Mouse (Mus musculus) spleen, adult 2 months (tissue): ENCODE data around the gene Crhbp.

ENCODE experiments used
- CTCF ChIP-seq: fragments of 200-500 bp; IDR thresholded peaks from 2 replicates; pipeline ENCODE4 v1.5.1; 2011; ENCODE audit warnings: mild to moderate bottlenecking, inconsistent platforms; ENCODE audit not compliant: insufficient read depth, insufficient read length, insufficient replicate concordance; ENCODE audit errors: extremely low read depth
- POLR2A ChIP-seq: fragments of 200-500 bp; IDR thresholded peaks from 2 replicates; pipeline ENCODE4 v1.6.1; 2011; ENCODE audit warnings: low read depth, low read length, inconsistent platforms

DNA sequence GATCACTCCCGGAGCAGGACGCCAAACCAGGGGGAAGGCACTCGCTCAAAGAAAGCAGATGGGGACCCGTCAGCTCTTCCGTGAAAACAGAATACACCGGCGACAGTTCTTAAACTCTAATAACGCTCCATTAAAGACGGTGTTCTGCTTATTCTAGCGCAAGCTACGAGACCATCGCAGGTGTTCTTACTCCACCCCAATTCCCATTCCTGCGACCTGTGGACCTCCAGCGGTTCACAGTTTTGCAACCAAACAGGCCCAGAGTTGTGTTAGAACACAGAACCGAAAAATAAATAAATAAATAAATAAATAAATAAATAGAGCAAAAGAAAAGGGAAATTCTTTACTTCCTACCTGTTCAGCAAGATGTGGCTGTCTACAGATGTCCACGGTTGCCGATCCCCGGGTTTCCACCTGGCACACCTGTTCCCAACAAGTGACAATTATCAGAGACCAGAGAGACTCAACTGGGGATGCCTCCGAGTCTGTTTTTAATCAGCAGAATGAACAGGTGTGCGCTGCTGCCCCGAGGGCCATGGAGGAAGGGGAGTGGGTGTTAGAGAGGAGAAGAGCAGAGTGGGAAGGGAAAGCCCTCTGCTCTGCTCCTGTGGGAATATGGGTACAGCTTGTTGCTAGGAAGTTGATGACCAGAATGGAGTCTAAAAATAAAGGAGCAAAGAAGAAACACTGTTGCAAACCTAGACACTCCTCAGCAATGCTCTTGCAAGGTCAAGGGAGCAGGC lies 34.1 kb upstream of the Crhbp start, which contains the start of gene S100z:
- TF ChIP-seq POLR2A, result no peak
- TF ChIP-seq CTCF, result no peak
